Mouse (Mus musculus): ENCODE measurements around the gene Setd1b. TPM values are rescaled to one million over a fixed set of nuclear protein-coding genes. Genes with fewer than 3 reads are reported as not detected.
A peak's percentile ranks its signal among the peaks of the same experiment; 100 is the strongest.

The Setd1b gene
- polyA plus RNA-seq, 1 experiment = 18.5 TPM

DNA sequence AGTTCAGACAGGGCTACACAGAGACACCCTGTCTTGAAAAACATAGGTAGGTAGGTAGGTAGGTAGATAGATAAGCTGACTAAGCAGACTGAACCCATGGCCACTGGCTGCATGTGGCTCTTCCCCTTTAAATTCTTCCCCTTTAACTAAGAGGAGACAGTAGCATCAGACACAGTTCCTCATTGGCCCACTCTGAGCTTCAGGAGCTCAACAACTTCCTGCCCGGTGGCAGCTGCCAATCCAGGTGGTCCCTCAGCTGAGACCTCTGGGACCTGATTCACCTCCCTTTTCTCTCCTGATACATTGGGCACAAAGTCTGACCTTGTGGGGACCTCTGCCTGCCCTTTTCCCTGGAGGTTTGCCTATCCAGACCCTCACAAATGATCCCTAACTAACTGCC, 10.9 kb downstream of the Setd1b start:
- TF ChIP-seq POLR2A (IDR thresholded peaks at IDR 0.05; ENCODE audit: low read depth, low read length) (no peak), CTCF (IDR thresholded peaks at IDR 0.05; ENCODE audit: extremely low read depth, insufficient read length, insufficient replicate concordance, low read depth, low read length) (no peak)
- Histone ChIP-seq H3K36me3 (ENCODE audit: control insufficient read depth, insufficient read depth, low read length) (peaks cover 67% of the 10 kb centered on the region), H3K4me3 (ENCODE audit: low read depth, low read length) (no peak overlapping the region), H3K27me3 (ENCODE audit: control insufficient read depth, insufficient read depth, low read length) (no peaks in the 10 kb centered on the region), H3K4me1 (ENCODE audit: control insufficient read depth, insufficient read depth, insufficient read length, low read length) (peaks cover 9% of the 10 kb centered on the region), H3K27ac (ENCODE audit: insufficient read depth, low read depth, low read length) (no peak overlapping the region)
- WGBS = 77% methylated on average over 1 of the region's 1 CpGs

DNA sequence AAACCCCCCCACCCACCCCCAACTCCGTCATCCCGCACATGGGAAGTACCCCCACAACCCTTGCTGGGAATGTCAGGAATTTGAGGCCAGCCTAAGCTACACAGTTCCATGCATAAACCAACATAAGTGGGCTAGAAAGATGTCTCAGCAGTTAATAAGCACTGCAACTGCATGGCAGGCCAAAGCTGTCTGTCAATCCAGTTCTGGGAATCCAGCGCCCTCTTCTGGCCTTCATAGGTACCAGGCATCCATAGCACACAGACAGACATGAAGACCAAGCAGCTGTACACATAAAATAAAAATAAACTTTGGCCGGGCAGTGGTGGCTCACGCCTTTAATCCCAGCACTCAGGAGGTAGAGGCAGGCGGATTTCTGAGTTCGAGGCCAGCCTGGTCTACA, 13.4 kb downstream of the Setd1b start:
- TF ChIP-seq CTCF (IDR thresholded peaks at IDR 0.05; ENCODE audit: extremely low read depth, insufficient read length, insufficient replicate concordance, low read depth, low read length) (peak; percentile 79; the same call in 1 of the 2 replicates), POLR2A (IDR thresholded peaks at IDR 0.05; ENCODE audit: low read depth, low read length) (no peak)
- 47% methylated on average over 7 of the region's 7 CpGs for WGBS
- no peaks in the 10 kb centered on the region for H3K27me3 ChIP-seq (ENCODE audit: control insufficient read depth, insufficient read depth, low read length)
- no peak overlapping the region for H3K4me3 ChIP-seq (ENCODE audit: low read depth, low read length)
- H3K4me1 ChIP-seq (ENCODE audit: control insufficient read depth, insufficient read depth, insufficient read length, low read length) = peaks cover 4% of the 10 kb centered on the region; the same call in 1 of the 2 replicates
- H3K36me3 ChIP-seq (ENCODE audit: control insufficient read depth, insufficient read depth, low read length) = peaks cover 74% of the 10 kb centered on the region
- H3K27ac ChIP-seq (ENCODE audit: insufficient read depth, low read depth, low read length) = no peak overlapping the region

DNA sequence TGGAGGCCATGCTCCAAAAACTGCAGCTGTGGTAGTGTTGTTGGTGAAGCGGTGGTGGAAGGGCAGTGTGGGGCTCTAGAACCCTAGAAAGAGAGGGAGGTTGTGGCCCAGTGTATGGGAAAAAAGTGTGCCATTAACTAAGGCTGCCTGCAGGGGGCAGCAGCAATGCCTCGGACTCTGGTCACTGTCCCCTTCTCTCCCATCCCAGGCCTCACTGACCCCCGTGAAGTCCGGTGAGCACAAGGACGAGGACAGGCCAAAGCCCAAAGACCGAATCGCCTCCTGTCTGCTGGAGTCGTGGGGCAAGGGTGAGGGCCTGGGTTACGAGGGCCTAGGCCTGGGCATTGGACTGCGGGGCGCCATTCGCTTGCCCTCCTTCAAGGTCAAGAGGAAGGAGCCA, 14.8 kb downstream of the Setd1b start:
- Histone ChIP-seq H3K4me3 (ENCODE audit: low read depth, low read length) (no peak overlapping the region), H3K36me3 (ENCODE audit: control insufficient read depth, insufficient read depth, low read length) (peaks cover 79% of the 10 kb centered on the region), H3K4me1 (ENCODE audit: control insufficient read depth, insufficient read depth, insufficient read length, low read length) (no peaks in the 10 kb centered on the region), H3K27ac (ENCODE audit: insufficient read depth, low read depth, low read length) (no peak overlapping the region), H3K27me3 (ENCODE audit: control insufficient read depth, insufficient read depth, low read length) (no peaks in the 10 kb centered on the region)
- TF ChIP-seq POLR2A (IDR thresholded peaks at IDR 0.05; ENCODE audit: low read depth, low read length) (no peak), CTCF (IDR thresholded peaks at IDR 0.05; ENCODE audit: extremely low read depth, insufficient read length, insufficient replicate concordance, low read depth, low read length) (peak; percentile 58; the same call in 1 of the 2 replicates)
- WGBS = 89% methylated on average over 12 of the region's 12 CpGs

DNA sequence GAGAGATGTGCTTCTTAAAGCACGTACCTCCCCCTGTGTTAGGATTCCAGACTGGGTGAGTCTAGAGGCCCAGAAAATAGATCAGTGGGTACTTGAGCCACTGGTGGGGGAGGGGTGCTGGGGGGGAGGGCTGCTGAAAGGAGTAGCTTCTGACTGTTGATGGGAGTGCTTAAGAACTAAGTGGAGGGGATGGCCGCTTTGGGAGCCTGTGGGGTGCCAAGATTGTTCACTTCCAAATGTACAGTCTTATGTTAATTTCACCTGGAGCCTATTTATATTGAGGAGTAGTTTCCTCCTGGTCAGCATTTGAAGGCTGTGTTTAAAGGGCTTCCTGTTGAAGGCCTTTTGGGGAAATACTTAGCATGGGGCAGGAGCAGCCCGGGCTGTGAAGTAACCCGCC, 16.0 kb downstream of the Setd1b start:
- Histone ChIP-seq H3K27ac (ENCODE audit: insufficient read depth, low read depth, low read length) (no peak overlapping the region), H3K4me1 (ENCODE audit: control insufficient read depth, insufficient read depth, insufficient read length, low read length) (no peaks in the 10 kb centered on the region), H3K27me3 (ENCODE audit: control insufficient read depth, insufficient read depth, low read length) (no peaks in the 10 kb centered on the region), H3K4me3 (ENCODE audit: low read depth, low read length) (no peak overlapping the region), H3K36me3 (ENCODE audit: control insufficient read depth, insufficient read depth, low read length) (peaks cover 80% of the 10 kb centered on the region)
- 86% methylated on average over 4 of the region's 4 CpGs for WGBS
- TF ChIP-seq CTCF (IDR thresholded peaks at IDR 0.05; ENCODE audit: extremely low read depth, insufficient read length, insufficient replicate concordance, low read depth, low read length) (no peak), POLR2A (IDR thresholded peaks at IDR 0.05; ENCODE audit: low read depth, low read length) (no peak)

DNA sequence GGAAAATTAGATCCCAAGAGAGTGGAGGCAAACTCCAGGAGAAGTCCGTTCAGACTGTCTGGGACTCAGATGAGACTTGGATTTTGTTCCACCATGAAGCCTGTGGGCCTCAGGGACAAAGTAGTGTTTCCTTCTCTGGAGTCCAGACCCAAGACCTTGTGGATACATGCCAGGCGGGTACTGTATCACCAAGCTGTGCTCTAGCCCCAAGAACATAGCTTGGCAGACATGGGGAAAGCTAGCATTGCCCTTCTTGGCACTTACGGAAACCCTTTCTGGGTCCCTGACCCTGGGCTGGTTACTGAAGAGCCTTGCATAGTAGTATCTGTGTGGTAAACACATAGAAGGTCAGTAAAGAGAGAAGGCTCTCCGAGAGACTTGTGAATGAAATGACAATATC, 17.5 kb downstream of the Setd1b start:
- no peak overlapping the region for H3K27ac ChIP-seq (ENCODE audit: insufficient read depth, low read depth, low read length)
- H3K4me1 ChIP-seq (ENCODE audit: control insufficient read depth, insufficient read depth, insufficient read length, low read length) = no peaks in the 10 kb centered on the region; the same call in 1 of the 2 replicates
- H3K4me3 ChIP-seq (ENCODE audit: low read depth, low read length) = no peak overlapping the region
- H3K36me3 ChIP-seq (ENCODE audit: control insufficient read depth, insufficient read depth, low read length) = peaks cover 83% of the 10 kb centered on the region
- 92% methylated on average over 4 of the region's 4 CpGs for WGBS
- TF ChIP-seq CTCF (IDR thresholded peaks at IDR 0.05; ENCODE audit: extremely low read depth, insufficient read length, insufficient replicate concordance, low read depth, low read length) (no peak), POLR2A (IDR thresholded peaks at IDR 0.05; ENCODE audit: low read depth, low read length) (no peak)
- H3K27me3 ChIP-seq (ENCODE audit: control insufficient read depth, insufficient read depth, low read length) = no peaks in the 10 kb centered on the region

DNA sequence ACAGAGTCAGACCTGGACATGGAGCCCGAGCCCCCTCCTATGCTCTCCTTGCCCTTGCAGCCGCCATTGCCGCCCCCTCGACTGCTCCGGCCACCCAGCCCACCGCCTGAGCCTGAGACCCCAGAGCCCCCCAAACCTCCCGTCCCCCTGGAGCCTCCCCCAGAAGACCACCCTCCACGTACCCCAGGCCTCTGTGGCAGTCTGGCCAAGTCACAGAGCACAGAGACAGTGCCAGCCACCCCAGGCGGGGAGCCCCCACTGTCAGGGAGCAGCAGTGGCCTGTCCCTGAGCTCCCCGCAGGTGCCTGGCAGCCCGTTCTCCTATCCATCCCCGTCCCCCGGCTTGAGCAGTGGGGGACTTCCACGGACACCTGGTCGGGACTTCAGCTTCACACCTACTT, 17.9 kb downstream of the Setd1b start:
- no peak overlapping the region for H3K27ac ChIP-seq (ENCODE audit: insufficient read depth, low read depth, low read length)

DNA sequence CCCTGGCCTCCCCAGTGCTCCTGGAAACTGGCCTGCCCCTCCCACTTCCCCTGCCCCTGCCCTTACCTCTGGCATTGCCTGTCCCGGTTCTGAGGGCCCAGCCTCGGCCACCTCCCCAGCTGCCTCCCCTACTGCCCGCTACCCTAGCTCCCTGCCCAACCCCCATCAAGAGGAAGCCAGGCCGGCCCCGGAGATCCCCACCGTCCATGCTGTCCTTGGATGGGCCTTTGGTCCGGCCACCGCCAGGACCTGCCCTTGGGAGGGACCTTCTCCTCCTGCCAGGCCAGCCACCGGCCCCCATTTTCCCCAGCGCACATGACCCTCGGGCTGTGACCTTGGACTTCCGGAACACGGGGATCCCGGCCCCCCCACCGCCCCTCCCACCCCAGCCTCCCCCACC, 18.3 kb downstream of the Setd1b start:
- Histone ChIP-seq H3K4me1 (ENCODE audit: control insufficient read depth, insufficient read depth, insufficient read length, low read length) (no peaks in the 10 kb centered on the region; the same call in 1 of the 2 replicates), H3K36me3 (ENCODE audit: control insufficient read depth, insufficient read depth, low read length) (peaks cover 81% of the 10 kb centered on the region), H3K27ac (ENCODE audit: insufficient read depth, low read depth, low read length) (no peak overlapping the region), H3K27me3 (ENCODE audit: control insufficient read depth, insufficient read depth, low read length) (no peaks in the 10 kb centered on the region), H3K4me3 (ENCODE audit: low read depth, low read length) (no peak overlapping the region)
- TF ChIP-seq POLR2A (IDR thresholded peaks at IDR 0.05; ENCODE audit: low read depth, low read length) = no peak
- TF ChIP-seq CTCF (IDR thresholded peaks at IDR 0.05; ENCODE audit: extremely low read depth, insufficient read length, insufficient replicate concordance, low read depth, low read length) = no peak
- WGBS = 84% methylated on average over 15 of the region's 15 CpGs

More for the DNA sequence above, 17.9 kb downstream of the Setd1b start:
- Histone ChIP-seq H3K36me3 (ENCODE audit: control insufficient read depth, insufficient read depth, low read length) (peaks cover 83% of the 10 kb centered on the region), H3K4me3 (ENCODE audit: low read depth, low read length) (no peak overlapping the region), H3K4me1 (ENCODE audit: control insufficient read depth, insufficient read depth, insufficient read length, low read length) (no peaks in the 10 kb centered on the region; the same call in 1 of the 2 replicates), H3K27me3 (ENCODE audit: control insufficient read depth, insufficient read depth, low read length) (no peaks in the 10 kb centered on the region)
- 94% methylated on average over 15 of the region's 15 CpGs for WGBS
- TF ChIP-seq POLR2A (IDR thresholded peaks at IDR 0.05; ENCODE audit: low read depth, low read length) = no peak
- no peak for TF ChIP-seq CTCF (IDR thresholded peaks at IDR 0.05; ENCODE audit: extremely low read depth, insufficient read length, insufficient replicate concordance, low read depth, low read length)
